Mouse (Mus musculus) urinary bladder, postnatal 10 days (tissue): ENCODE results near the gene Lysmd2.
"Not testable (repeated sequence)": the region's sequence is repeated elsewhere in the genome, so short reads cannot be mapped to it uniquely, and the experiment has no call there.

Source experiments
- DNase-seq: peaks from one replicate; pipeline ENCODE4 v3.0.0; 2022; ENCODE audit warnings: low spot score

The Lysmd2 gene

GRCm38 (mm10) chr9:75625556-75626307, at the start of gene Lysmd2:
Gene Lysmd2, plus strand, starts transcription at chr9:75625741.
- no peak for DNase-seq

- DNase-seq: no peak
These were observed 46.2 kb upstream of the Lysmd2 start for GRCm38 (mm10) chr9:75579321-75579720.

GRCm38 (mm10) chr9:75581694-75582350, 43.7 kb upstream of the Lysmd2 start:
- DNase-seq: no peak

- no peak for DNase-seq
These were observed 35.4 kb upstream of the Lysmd2 start for GRCm38 (mm10) chr9:75589850-75590790.

- no peak for DNase-seq
These were observed 32.1 kb upstream of the Lysmd2 start for GRCm38 (mm10) chr9:75593481-75593880.

GRCm38 (mm10) chr9:75597036-75597435, 28.5 kb upstream of the Lysmd2 start:
- no peak for DNase-seq

GRCm38 (mm10) chr9:75597596-75597995, 27.9 kb upstream of the Lysmd2 start:
- DNase-seq: no peak

- no peak for DNase-seq
These were observed 26.2 kb upstream of the Lysmd2 start for GRCm38 (mm10) chr9:75599191-75599841.

GRCm38 (mm10) chr9:75600166-75600934, 25.2 kb upstream of the Lysmd2 start:
- DNase-seq: no peak

- no peak for DNase-seq
These were observed 24.0 kb upstream of the Lysmd2 start for GRCm38 (mm10) chr9:75601510-75601909.

GRCm38 (mm10) chr9:75607496-75607895, 18.0 kb upstream of the Lysmd2 start:
- no peak for DNase-seq

GRCm38 (mm10) chr9:75609505-75609904, 16.0 kb upstream of the Lysmd2 start:
- DNase-seq: no peak

- no peak for DNase-seq
These were observed 15.6 kb upstream of the Lysmd2 start for GRCm38 (mm10) chr9:75609965-75610364.

GRCm38 (mm10) chr9:75610571-75611493, 14.7 kb upstream of the Lysmd2 start, which contains the start of gene Tmod2:
Gene Tmod2, minus strand, starts transcription at chr9:75611325.
- no peak for DNase-seq

GRCm38 (mm10) chr9:75616560-75616959, 9.0 kb upstream of the Lysmd2 start:
- DNase-seq: no peak

- DNase-seq: no peak
These were observed 6.6 kb upstream of the Lysmd2 start for GRCm38 (mm10) chr9:75618836-75619400.

GRCm38 (mm10) chr9:75619761-75620160, 5.8 kb upstream of the Lysmd2 start:
- DNase-seq: not testable (repeated sequence)

GRCm38 (mm10) chr9:75621428-75621827, 4.1 kb upstream of the Lysmd2 start:
- DNase-seq: no peak

- no peak for DNase-seq
These were observed 472 bp upstream of the Lysmd2 start for GRCm38 (mm10) chr9:75624983-75625555.
